ENCODE assay signal across 16 mouse cellular contexts in the genomic region with DNA sequence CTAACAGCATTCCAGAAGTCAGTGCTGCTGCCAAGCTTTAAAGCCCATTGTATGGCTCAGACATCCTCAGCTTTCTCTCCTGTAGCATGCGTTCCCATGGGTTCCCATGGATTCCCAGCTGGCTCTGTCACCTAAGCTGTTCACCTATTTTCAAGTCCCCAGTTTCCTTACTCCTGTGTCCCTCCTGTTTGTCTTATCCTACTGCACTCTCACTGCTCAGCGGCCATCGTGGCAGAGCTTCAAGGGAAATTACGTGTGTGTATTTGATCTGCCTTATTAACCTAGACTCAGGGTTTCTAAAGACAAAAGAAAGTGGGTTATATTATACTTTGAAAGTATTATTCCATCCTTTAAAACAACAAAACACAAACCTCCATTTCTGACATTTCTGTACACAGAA. TPM values are rescaled to one million over a fixed set of nuclear protein-coding genes. Genes with fewer than 3 reads are reported as not detected.
DNase-seq lines count a peak whose midpoint lies in the region; ATAC-seq and TF ChIP-seq lines count a peak whose summit lies in the region.
"Had no signal": no experiment of that assay in that cellular context is flagged by ENCODE, and none has a peak within 500 bp of the region (broad histone marks: within the 10 kb centered on the region; RNA-seq: fewer than 3 reads in every experiment).

No protein-coding gene starts in this region.

- ATAC-seq in intestine, embryonic 15.5 days: no peak
- ATAC-seq in intestine, postnatal 0 days: no peak
- ATAC-seq in embryonic facial prominence, embryonic 15.5 days (ENCODE audit: insufficient number of reproducible peaks, low FRiP score, low TSS enrichment, low read depth): no peak

- no peaks in the 10 kb centered on the region for H3K4me1 ChIP-seq in intestine, embryonic 15.5 days (replicated peaks)
- H3K4me1 ChIP-seq in intestine, postnatal 0 days (replicated peaks; ENCODE audit: control insufficient read depth, insufficient read depth, low read length): no peaks in the 10 kb centered on the region
- H3K4me1 ChIP-seq in embryonic facial prominence, embryonic 15.5 days: peaks cover 36% of the 10 kb centered on the region

- H3K9me3 ChIP-seq in intestine, embryonic 15.5 days: no peaks in the 10 kb centered on the region
- H3K9me3 ChIP-seq in intestine, postnatal 0 days (ENCODE audit: control insufficient read depth): no peaks in the 10 kb centered on the region
- no peaks in the 10 kb centered on the region for H3K9me3 ChIP-seq in embryonic facial prominence, embryonic 15.5 days (replicated peaks)

- H3K36me3 ChIP-seq in intestine, embryonic 15.5 days: no peaks in the 10 kb centered on the region
- no peaks in the 10 kb centered on the region for H3K36me3 ChIP-seq in intestine, postnatal 0 days (ENCODE audit: control insufficient read depth, insufficient read depth)
- H3K36me3 ChIP-seq in embryonic facial prominence, embryonic 15.5 days: no peaks in the 10 kb centered on the region

- TF ChIP-seq CTCF in intestine, postnatal 0 days (IDR thresholded peaks at IDR 0.05; ENCODE audit: low read depth): no peak
- no peak for TF ChIP-seq CTCF in brain, embryonic 14.5 days (IDR thresholded peaks at IDR 0.05; ENCODE audit: borderline replicate concordance, extremely low read depth, insufficient read depth, insufficient read length)

- WGBS in intestine, embryonic 15.5 days: 59% methylated on average over 4 of the region's 4 CpGs
- WGBS in intestine, postnatal 0 days: 66% methylated on average over 4 of the region's 4 CpGs
- 45% methylated on average over 4 of the region's 4 CpGs for whole genome bisulfite sequencing in embryonic facial prominence, embryonic 15.5 days

- peak; percentile 71 for DNase-seq in heart, adult 11 months
- DNase-seq in heart, adult 9 months (ENCODE audit: low spot score in 2 of 2): no peak
- DNase-seq in brain, embryonic 14.5 days (ENCODE audit: low read depth): peak; percentile 19
- DNase-seq in frontal cortex, adult 2 months (ENCODE audit: extremely low spot score in 1 of 2, low spot score in 1 of 2): no peak
- DNase-seq in c-Kit-positive CD71-positive TER-119-positive erythroid progenitor cells, embryonic 14.5 days (ENCODE audit: low spot score): no peak
- DNase-seq: adrenal gland, postnatal 14 days; kidney, adult 2 months; kidney, postnatal 10 days; left cerebral cortex, postnatal 4 days; midbrain, embryonic 14.5 days had no signal

- H3K9ac ChIP-seq in intestine, embryonic 15.5 days: no peak overlapping the region
- H3K9ac ChIP-seq in intestine, postnatal 0 days (ENCODE audit: low read depth, low read length): no peak overlapping the region
- no peak overlapping the region for H3K9ac ChIP-seq in embryonic facial prominence, embryonic 15.5 days

- H3K4me2 ChIP-seq in intestine, embryonic 15.5 days (replicated peaks): no peak overlapping the region
- no peak overlapping the region for H3K4me2 ChIP-seq in intestine, postnatal 0 days (replicated peaks; ENCODE audit: low read depth)
- H3K4me2 ChIP-seq in embryonic facial prominence, embryonic 15.5 days (replicated peaks): no peak overlapping the region
- H3K4me2 ChIP-seq: liver, embryonic 11.5 days had no signal

- H3K27me3 ChIP-seq in intestine, embryonic 15.5 days (replicated peaks): no peaks in the 10 kb centered on the region
- no peaks in the 10 kb centered on the region for H3K27me3 ChIP-seq in intestine, postnatal 0 days (replicated peaks; ENCODE audit: control insufficient read depth, insufficient read depth, low read length)
- H3K27me3 ChIP-seq in embryonic facial prominence, embryonic 15.5 days: no peaks in the 10 kb centered on the region
- H3K27me3 ChIP-seq: CH12.LX had no signal

- H3K27ac ChIP-seq in intestine, embryonic 15.5 days: 0 out of 2 replicates have a peak overlapping the region, but pooled peaks have one; percentile 3
- H3K27ac ChIP-seq in intestine, postnatal 0 days (ENCODE audit: low read depth, low read length): no peak overlapping the region
- peak overlapping the region; percentile 65 for H3K27ac ChIP-seq in embryonic facial prominence, embryonic 15.5 days (replicated peaks)

- no peak for TF ChIP-seq POLR2A in brain, embryonic 14.5 days (IDR thresholded peaks at IDR 0.05; ENCODE audit: borderline replicate concordance, extremely low read depth, insufficient read depth, insufficient read length, poor library complexity, severe bottlenecking)

- H3K4me3 ChIP-seq in intestine, embryonic 15.5 days (replicated peaks): no peak overlapping the region
- H3K4me3 ChIP-seq in intestine, postnatal 0 days (ENCODE audit: low read depth, low read length): no peak overlapping the region
- H3K4me3 ChIP-seq in embryonic facial prominence, embryonic 15.5 days (replicated peaks): no peak overlapping the region
- H3K4me3 ChIP-seq: myocyte had no signal

RNA-seq across cellular contexts. Expression of a gene that starts 54.2 kb away (rescaled TPM):
- polyA plus RNA-seq in intestine, embryonic 15.5 days (2015; fragmentation: Nextera tagmentation; extraction: Ambion mirVana): 38.2 and 43.3 TPM in 2 replicates
- polyA plus RNA-seq in intestine, postnatal 0 days (2015; fragmentation: Nextera tagmentation; extraction: Ambion mirVana): 8.2 and 10.3 TPM in 2 replicates
- polyA plus RNA-seq in brain, embryonic 14.5 days (2012; rRNA removed): 6.6 and 12.2 TPM in 2 replicates
- polyA plus RNA-seq in embryonic facial prominence, embryonic 15.5 days (2015; fragmentation: Nextera tagmentation; extraction: Ambion mirVana): 131 and 134 TPM in 2 replicates
- polyA plus RNA-seq in frontal cortex, adult 2 months (2012; rRNA removed): 0.23 and 0.36 TPM in 2 replicates

Comparison
In these comparisons a context has a peak if more than half of its experiments do, and no peak if none do; other contexts are left out.
1. DNase-seq: peak in heart, adult 11 months (single experiment) and brain, embryonic 14.5 days (single experiment); none in heart, adult 9 months (0 of 2), frontal cortex, adult 2 months (0 of 2) and c-Kit-positive CD71-positive TER-119-positive erythroid progenitor cells, embryonic 14.5 days (single experiment).